Mouse (Mus musculus) heart, postnatal 4 days (tissue): ENCODE results near the gene Prr14. TPM values are rescaled to one million over a fixed set of nuclear protein-coding genes. Genes with fewer than 3 reads are reported as not detected.
"Not testable (repeated sequence)": the region's sequence is repeated elsewhere in the genome, so short reads cannot be mapped to it uniquely, and the experiment has no call there.

Source experiments
- DNase-seq: peaks from one replicate; pipeline ENCODE4 v3.0.0; 2021
- total RNA-seq, 2 experiments: library from RNA; stranded (reverse); gene quantifications; 2 replicates each; pipeline ENCODE4 v1.2.3; 2021

Prr14 gene
- total RNA-seq, 2 experiments from 2014 or later: 28.0 to 28.9 TPM

DNA sequence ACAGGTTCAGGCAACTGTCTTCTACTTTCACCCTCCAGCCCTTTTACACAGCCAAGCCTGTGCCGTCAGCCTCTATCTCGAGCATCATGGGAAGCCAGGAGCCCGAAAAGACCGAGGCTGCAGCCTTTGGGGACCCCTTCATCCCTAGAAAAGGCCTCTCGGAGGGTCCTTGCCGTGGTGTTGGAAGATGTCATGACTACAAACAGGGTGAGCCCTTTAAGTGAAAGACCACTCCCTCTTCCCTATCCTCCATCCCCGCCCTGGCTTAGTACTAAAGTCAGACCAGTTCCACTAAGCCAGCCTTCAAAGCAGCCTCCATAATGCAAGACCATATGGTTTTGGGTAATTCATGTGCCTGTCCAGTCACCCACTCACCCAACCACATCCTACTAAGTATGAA lies 12.6 kb downstream of the Prr14 start:
- no peak for DNase-seq

DNA sequence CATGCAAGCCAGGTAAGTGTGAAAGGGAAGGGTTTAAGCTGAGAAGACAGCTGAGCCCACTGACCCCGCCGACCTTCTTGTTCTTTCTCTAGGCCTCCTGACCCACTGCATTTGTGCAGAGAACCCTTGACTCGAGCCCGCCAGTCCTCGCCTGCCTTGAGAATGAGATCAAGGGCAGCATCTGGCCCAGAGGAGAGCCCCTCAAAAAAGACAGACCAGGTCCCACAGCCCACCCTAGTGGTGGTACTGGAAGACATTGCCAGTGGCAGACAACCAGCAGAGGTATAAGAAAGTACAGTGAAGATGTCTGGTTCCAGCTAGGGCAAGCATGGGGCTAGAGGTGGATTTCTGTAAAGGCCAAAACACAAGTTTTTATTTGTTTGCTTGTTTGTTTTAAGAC lies 14.3 kb downstream of the Prr14 start:
- no peak for DNase-seq

DNA sequence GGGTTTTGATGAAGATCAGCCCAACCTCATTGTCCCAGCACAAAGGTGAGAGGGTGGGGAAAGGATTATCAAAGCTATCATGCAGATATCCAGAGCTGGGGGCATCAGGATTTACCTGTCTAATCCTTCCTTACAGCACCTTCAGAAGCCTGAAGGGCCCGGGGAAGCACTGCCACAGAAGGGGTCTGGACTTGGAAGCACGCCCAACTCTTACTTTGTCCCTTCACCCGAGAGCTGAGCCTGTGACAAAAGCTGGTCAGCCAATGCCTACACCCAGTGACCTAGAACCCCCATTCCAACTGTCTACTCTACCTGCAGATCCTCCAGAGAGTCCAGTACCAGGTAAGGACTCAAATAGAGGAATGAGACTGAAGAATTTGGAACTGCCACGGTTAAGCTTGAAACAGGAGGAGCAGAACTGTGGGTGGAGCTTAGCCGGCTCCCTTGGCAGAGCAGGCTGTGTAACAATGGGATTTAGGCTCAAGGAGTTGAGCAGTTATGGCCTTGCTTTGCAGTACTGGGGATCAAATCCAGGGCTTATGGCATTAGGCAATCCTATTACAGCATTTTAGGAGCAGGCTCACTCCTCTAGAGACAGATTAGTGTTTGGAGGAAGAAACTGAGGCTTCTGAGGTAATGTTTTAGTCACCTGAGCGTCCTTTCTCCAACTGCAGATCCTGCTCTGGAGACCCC lies 15.1 kb downstream of the Prr14 start:
- no peak for DNase-seq

DNA sequence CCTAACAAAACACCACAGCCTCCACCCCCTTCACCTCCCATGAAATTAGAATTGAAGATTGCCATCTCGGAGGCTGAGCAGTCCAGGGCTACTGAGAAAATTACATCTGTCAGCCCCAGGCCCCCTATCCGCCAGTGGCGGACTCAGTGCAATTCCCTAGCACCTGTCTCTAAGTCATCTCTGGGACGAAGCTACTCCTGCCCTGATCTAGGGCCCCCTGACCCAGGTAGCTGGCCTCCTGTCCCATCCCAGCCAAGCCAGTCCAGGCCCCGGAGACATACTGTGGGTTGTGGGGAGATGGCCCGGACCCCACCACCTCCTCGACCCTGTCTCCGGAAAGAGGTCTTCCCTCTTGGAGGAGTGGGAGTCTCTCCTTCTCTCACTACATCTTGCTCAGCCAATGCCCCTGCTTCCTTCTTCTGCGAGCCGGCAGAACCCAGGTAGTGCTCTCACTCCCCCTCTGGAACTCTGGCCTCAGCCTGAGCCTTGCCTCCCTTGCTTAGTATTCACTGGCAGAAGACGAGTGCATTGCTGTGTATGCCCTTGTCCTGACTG lies 15.9 kb downstream of the Prr14 start:
- DNase-seq: no peak

DNA sequence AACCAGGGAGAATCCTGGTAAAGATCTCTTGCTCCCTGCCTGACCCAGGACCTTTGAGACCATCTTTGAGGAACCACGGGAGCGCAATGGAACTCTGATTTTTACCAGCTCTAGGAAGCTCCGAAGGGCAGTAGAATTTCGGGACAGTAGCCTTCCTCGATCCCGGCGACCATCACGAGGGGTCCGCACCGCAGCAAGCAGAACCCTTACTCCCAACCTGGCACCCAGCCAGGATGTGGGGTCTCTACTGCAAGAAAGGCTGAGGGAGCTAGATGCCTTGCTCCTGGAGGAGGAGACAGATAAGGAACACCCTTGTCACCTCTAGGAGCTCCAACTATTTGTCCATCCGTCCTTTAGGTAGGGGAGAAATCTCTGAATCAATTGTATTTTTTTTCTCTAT lies 16.9 kb downstream of the Prr14 start:
- DNase-seq: peak; percentile 27

DNA sequence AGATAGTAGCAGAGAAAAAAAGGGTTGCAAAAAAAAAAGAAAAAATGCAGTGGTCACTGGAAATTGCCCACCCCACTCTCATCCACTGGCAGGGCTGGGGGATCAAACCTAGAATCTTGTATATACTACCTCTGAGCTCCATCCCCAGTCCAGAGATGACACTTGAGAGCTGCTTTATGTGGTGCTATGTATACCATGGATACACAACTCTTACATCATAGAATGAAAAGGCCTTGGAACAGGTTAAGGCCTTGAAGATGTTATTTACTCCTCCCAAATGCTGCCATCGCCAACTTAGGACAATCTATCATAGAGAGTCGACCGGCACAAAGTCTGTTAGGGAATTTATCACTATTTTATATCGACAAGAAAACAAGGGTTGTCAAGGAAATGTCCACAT lies 17.4 kb downstream of the Prr14 start:
- no peak for DNase-seq

DNA sequence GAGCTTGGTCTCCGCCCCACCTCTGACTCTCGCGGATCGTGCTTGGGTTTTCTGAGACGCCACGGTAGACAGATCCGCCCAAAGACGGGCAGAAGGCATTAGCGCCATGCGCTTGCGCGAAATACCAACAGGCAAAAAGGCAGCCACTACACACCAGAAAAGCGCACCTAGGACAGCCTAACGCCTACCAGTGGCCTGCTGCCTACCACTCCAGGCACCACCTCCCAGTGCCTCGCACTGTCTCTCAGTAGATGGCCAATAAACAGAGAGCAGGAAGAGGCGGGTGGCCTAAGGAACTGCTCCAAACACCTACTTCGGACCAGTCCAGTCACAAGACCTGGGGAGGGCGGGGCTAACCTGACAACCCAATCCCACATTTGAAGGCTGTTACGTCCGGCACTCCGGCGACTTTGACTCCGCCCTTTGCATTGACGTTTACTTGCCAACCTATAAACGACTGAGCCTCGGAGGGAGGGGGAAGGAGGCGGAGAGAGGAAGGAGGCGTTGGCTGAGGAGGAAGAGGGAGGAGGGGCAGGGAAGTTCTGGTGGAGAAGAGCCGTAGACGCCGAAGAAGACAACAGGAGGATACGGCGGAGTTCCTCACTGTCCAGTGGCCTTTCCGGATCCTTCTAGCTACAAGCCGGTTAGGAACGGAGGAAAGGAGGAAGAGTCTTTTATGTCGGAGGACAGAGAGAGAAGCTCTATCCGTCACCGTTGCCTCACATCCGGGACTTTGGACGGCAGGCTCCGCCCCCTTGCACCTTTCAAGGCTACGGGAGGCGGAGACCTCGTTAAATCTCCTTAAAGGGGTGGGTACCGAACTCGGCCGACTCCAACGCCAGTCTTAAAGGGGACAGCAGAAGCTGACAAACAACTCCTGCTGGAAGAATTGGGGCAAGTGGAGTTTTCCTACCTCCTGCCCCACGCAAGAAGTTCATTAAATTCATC lies 18.6 kb downstream of the Prr14 start:
- peak; percentile 99 for DNase-seq

DNA sequence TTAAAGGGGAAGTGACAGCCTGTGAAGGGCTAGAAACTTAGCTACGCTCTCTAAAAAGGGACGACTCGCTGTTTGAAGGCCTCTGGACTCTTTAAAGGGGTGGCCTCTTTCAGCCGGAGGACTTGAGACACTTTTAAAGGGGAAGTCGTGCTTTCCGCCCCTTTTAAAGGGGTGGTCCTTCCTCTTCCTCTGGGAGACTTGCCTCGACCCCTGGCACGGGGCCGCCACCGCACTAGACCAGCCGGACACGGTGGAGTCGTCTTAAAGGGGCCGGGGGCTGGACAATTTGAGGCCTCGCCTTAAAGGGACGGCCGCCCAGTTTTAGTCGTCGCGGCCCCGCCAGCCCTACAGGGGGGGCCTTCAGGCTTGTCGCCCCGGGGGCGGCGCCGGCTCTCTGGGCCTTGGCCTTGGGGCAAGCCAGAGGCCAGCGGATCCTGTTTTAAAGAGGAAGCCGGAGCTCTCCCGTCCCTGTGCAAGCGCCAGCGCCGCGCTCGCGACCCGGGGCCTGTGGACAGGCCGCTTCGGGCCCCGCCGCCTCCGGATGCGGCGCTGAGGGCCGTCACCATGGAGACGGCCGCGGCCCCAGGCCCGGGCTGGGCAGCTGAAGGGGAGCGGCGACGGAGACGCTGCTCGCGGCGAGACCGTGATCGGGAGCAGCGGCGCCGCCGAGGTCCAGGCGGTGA lies 19.4 kb downstream of the Prr14 start, which contains the start of gene Fbrs:
Gene Fbrs (plus strand): TSS at position 565 of the 683 bp plus-strand sequence.
- DNase-seq: peak; percentile 97

DNA sequence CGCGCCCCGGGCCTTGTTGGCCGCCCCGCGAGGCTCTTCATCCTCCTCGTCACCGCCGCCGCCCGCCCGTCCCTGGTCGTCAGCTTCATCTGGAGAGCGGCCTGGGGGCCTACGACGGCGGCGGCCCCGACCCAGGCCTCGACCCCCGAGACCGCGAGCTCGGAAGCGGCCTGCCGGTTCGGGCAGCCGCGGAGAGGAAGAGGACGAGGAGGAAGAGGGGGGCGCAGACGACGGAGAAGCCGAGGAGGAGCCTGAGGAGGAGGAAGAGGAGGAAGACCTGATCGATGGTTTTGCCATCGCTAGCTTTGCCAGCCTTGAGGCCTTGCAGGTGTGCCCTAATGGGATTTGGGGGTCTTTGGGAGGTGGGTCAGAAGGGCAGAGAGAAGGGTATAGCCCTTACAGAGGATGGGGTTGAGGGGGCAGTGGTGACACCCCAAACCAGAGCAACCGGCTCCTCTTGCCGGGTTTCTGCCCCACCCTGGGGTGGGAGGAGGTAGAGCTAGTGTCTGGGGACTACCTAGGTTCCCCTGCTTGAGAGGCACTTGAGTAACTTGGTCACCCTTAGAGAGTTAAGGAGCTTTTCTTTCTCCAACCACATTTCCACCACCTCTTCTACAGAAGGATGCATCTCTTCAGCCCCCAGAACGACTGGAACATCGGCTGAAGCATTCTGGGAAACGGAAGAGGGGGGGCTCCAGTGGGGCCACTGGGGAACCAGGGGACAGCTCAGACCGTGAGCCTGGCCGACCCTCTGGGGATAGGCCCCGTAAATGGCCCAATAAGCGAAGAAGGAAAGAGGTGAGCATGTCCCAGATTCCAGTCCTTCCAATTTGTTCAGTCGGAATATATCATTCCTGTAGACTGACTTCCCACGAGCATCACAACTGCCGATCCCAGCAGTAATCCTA lies 20.2 kb downstream of the Prr14 start:
- peak; percentile 39 for DNase-seq

DNA sequence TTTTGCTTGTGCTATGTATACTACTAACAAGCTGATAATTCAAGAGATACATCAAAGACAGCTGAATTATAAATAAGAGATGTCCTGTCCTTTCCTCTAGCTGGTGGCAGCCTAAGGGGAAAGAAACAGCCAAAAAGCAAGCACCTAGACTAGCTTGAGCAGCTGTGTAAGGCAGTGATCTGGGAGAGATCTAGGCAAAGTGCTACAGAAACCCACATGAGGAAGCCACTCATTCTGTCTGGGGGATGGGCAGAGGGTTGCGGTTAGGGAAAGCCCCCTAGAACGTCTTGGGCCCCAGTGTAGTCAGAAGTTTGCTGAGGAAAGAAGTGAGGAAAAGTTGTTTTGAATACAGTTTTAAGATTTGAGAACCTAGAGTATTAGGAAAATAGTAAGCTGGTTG lies 20.9 kb downstream of the Prr14 start:
- no peak for DNase-seq

DNA sequence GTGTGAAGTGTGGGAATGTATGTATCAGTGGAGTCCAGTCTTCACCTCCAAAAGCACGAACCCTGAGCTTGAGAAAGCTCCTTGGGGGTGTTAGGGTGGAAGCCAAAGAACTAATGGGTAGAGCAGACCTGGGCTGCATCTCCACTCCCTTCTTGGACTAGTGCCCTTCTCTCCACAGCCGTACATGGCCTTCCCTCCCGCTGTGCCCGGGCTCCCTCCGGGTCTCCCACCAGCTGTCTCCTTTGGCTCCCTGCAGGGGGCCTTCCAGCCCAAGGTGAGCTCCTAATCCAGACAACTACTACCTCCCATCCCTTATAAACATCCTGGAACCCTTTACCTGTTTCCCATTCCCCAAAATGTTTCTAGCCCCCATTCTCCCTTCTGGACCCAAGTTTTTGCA lies 26.0 kb downstream of the Prr14 start:
- no peak for DNase-seq

DNA sequence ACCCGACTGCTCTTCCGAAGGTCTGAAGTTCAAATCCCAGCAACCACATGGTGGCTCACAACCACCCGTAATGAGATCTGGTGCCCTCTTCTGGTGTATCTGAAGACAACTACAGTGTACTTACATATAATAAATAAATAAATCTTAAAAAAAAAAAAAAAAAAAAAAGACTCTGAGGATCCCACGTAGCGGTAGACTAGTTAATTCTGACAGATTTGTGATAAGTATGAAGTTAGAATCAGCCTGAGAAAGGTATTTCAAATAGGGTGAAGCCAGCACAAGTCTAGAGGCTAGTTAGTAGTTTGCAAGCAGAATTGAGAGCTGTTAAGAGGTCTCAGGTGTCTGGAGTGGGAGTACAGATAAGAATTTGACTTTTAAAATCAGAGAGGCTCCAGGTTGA lies 29.0 kb downstream of the Prr14 start:
- DNase-seq: not testable (repeated sequence)

DNA sequence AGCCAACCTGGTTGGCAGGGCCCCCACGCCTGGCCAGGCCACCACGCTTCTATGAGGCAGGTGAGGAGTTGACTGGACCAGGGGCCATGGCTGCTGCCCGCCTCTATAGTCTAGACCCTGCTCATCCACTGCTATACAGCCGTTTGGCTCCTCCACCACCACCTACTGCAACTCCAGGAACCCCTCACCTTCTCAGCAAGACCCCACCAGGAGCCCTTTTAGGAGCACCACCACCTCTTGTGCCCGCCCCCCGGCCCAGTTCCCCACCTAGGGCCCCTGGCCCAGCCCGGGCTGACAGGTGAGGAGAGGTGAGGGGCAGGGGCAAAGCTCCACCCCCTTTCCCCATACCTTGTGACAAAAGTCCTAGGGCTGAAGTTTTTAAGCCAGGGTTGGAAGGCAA lies 30.6 kb downstream of the Prr14 start:
- no peak for DNase-seq

DNA sequence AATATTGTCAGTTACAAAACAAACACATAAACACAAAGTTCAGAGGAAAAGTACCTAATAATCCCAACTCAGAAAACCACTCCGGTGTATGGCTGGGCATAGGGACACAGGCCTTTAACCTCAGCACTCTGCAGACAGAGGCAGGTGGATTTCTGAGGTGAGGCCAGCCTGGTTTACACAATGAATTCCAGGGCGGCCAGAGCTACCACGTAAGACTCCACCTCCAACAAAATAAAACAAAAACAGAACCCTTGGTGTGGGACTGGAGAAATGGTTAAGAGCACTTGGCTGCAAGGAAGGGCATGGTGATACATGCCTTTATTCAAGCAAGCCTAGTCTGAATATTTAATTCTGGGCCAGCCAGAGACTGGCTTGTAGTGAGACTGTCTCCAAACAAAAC lies 32.4 kb downstream of the Prr14 start:
- no peak for DNase-seq

DNA sequence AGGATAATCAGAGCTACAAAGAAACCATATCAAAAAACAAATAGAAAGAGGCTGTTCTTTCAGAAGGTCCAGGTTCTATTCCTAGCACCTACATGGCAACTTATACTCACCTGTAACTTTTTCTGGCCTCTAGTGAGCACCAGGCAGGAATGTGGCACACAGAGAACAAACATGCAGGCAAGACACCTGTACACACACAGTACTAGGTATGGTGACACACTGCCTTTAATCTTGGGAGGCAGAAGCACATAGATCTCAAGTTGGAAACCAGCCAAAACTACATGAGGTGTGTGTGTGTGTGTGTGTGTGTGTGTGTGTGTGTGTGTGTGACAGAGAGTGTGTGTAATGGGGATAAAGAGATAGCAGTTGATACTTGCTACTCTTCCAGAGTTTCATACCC lies 35.2 kb downstream of the Prr14 start:
- no peak for DNase-seq

DNA sequence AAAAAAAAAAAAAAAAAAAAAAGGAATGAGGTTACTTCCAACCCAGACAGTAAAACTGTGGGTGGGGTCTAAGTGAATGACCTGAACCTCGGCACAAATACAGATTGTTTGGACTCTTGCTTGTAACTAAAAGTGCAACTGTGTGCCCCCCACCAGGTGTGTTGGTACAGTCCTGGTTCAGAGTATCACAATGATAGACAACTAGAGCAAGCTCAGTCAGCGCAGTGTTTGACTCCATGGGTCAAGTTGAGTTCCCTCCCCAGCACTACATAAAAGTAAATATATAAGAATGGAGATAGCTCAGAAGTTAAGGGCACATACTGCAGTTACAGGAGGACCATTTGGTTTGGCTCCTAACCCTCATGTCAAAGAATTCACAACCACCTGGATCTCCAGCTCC lies 38.0 kb downstream of the Prr14 start:
- no peak for DNase-seq

DNA sequence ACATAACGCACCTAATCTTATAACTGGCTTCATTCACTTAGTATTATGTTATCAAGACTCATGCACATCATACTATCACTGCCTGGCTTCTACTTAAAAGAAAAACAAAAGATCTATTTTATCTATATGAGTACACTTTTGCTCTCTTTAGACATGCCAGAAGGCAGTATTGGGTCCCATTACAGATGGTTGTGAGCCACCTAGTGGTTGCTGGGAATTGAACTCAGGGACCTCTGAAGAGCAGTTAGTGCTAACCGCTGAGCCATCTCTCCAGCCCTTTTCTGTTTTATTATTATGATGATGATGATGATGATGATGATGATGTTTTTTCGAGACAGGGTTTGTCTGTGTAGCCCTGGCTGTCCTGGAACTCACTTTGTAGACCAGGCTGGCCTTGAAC lies 39.0 kb downstream of the Prr14 start:
- peak; percentile 63 for DNase-seq

DNA sequence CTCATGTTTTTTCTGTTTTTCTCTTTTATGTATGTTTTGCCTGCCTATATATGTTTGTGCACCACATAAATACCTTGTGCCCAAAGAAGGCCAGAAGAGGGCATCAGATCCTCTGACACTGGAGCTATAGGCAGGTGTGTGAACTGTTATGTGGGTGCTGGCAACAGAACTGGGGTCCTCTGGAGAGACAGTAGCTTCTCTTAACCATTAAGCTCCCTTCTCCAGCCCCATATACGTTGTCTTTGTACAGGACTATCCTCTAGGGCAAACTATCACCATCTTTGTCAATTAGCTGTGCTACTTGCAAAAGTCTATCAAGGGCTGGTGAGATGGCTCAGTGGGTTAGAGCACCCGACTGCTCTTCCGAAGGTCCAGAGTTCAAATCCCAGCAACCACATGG lies 48.9 kb downstream of the Prr14 start:
- no peak for DNase-seq

DNA sequence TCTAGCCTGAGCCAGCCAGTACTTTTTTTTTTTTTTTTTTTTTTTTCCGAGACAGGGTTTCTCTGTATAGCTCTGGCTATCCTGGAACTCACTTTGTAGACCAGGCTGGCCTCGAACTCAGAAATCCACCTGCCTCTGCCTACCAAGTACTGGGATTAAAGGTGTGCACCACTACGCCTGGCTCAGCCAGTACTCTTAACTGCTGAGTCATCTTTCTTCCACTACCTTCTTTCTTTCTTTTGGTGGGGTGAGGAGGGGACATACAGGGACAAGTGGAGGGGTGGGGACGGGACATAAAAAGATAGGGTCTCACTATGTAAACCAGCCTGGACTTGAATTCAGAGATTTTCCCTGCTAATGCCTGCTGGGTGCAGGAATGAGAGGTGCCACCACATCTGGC lies 50.4 kb downstream of the Prr14 start:
- not testable (repeated sequence) for DNase-seq

DNA sequence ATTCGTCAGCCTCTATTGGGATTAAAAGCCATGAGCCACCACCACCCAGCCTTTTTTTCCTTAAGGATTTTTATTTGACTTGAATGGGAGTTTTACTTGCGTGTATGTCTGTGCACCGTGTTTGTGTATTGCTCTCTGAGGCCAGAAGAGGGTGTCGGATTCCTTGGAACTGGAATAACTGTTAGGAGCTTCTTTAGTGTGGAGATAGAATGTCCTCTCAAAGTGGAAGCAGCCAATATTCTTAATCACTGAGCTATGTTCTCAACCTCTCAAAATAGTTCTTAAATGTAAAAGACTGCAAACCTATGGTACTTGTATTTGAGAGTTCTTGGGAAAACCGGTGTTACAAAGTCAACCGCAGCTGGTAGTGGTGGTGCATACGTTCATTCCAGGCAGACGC lies 51.8 kb downstream of the Prr14 start:
- no peak for DNase-seq

DNA sequence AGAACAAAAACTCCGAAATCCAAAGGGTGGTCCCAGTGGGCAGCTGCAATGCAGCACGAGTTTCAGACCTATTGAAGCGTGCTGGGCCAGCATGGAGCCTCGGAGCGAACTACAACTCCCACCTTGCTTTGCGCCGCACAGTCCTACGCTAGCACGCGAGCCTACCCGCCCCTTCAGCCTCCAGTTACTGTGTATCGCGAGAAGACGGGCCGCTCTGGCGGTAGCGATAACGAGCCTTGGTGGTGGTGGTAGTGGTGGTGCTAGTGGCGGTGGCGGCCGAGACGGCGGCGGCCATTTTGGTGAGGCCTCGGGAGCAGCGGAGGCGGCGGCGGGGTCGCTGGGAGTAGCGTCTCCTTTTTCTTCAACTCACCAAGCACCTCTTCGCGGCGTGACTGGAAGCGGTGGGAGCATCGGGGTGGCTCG lies 52.4 kb downstream of the Prr14 start, which contains the start of gene Srcap:
Gene Srcap (plus strand): TSS at position 176 of the 423 bp plus-strand sequence.
- peak; percentile 96 for DNase-seq
